In the genomic region with DNA sequence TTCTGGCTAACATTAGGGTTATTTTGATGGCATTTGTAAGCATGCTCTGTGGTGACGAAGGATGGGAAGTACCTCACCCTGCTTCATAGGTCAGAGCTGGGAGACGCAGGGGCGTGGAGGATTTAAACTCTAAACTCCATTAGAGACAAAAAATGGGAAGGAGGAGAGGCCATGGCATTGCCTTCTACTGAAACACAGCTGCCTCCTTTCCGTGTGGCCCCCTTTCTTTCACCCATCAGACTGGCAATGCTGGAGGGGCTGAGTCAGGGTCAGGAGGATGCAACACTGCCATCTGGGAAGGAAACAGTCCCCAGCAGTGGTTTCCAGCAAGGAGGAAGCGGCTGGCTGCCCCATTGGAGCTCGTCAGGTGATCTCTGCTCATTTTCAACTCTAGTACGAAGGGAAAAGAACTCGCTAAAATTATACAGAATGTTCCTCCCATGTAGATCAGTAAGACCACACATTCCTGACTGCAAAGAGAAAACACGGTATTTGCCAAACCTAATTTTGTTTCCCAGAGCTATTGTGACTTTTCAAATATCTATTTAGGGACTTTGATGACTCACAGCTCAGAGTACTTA, we compare ENCODE assay signal across 11 mouse cellular contexts. TPM values are rescaled to one million over a fixed set of nuclear protein-coding genes. Genes with fewer than 3 reads are reported as not detected.
DNase-seq lines count a peak whose midpoint lies in the region; ATAC-seq and TF ChIP-seq lines count a peak whose summit lies in the region.
"Had no signal": no experiment of that assay in that cellular context is flagged by ENCODE, and none has a peak within 500 bp of the region (broad histone marks: within the 10 kb centered on the region; RNA-seq: fewer than 3 reads in every experiment).

No protein-coding gene starts in this region.

- peak overlapping the region; percentile 45 for H3K27ac ChIP-seq in cortical plate, adult 2 months (ENCODE audit: insufficient read depth, low read length)
- no peak overlapping the region for H3K27ac ChIP-seq in lung, postnatal 0 days (ENCODE audit: low read length)

- peak; percentile 43 to 52 for DNase-seq in cerebellum, postnatal 25 days
- peak; percentile 73 for DNase-seq in layer of hippocampus, adult 9-11 months
- DNase-seq in layer of hippocampus, postnatal 36 days = no peak
- DNase-seq in adrenal gland, postnatal 4 days (ENCODE audit: low spot score in 2 of 2) = no peak
- DNase-seq in lung, postnatal 0 days (ENCODE audit: low spot score) = no peak
- DNase-seq: midbrain, embryonic 14.5 days had no signal

- peaks cover 15% of the 10 kb centered on the region for H3K4me1 ChIP-seq in cortical plate, adult 2 months (ENCODE audit: control insufficient read depth, insufficient read depth, low read length)
- peaks cover 4% of the 10 kb centered on the region; the same call in 1 of the 2 replicates for H3K4me1 ChIP-seq in lung, postnatal 0 days (ENCODE audit: insufficient read depth, low read depth, low read length)

- no peaks in the 10 kb centered on the region for H3K9me3 ChIP-seq in lung, postnatal 0 days (ENCODE audit: low read length)
- H3K9me3 ChIP-seq: liver, embryonic 12.5 days had no signal

- TF ChIP-seq CTCF in cortical plate, adult 2 months (IDR thresholded peaks at IDR 0.05; ENCODE audit: extremely low read depth, insufficient read depth, low read length) = no peak
- no peak for TF ChIP-seq CTCF in lung, postnatal 0 days (IDR thresholded peaks at IDR 0.05)

- H3K9ac ChIP-seq in lung, postnatal 0 days (replicated peaks; ENCODE audit: low read depth) = no peak overlapping the region
- H3K9ac ChIP-seq: liver, embryonic 12.5 days had no signal

- 73% methylated on average over 9 of the region's 9 CpGs for WGBS in lung, postnatal 0 days

- TF ChIP-seq EP300 in lung, postnatal 0 days (IDR thresholded peaks at IDR 0.05) = no peak

- ATAC-seq in cerebellum, adult (ENCODE audit: insufficient number of reproducible peaks, low FRiP score, low TSS enrichment) = no peak
- ATAC-seq in megakaryocyte, adult 5-6 weeks (ENCODE audit: poor library complexity, severe bottlenecking) = peak; percentile 30; the same call in 1 of the 2 replicates
- no peak; the same call in 1 of the 2 replicates for ATAC-seq in lung, postnatal 0 days
- ATAC-seq: forebrain, embryonic 16.5 days; liver, embryonic 12.5 days had no signal

- no peaks in the 10 kb centered on the region for H3K27me3 ChIP-seq in lung, postnatal 0 days (replicated peaks; ENCODE audit: insufficient read depth, low read length)

- no peaks in the 10 kb centered on the region for H3K36me3 ChIP-seq in lung, postnatal 0 days (ENCODE audit: insufficient read depth, low read length)
- H3K36me3 ChIP-seq: liver, embryonic 12.5 days had no signal

- no peak for TF ChIP-seq POLR2A in cortical plate, adult 2 months (IDR thresholded peaks at IDR 0.05; ENCODE audit: extremely low read depth, insufficient read depth, low read length)

- H3K4me2 ChIP-seq in lung, postnatal 0 days (replicated peaks; ENCODE audit: low read depth, low read length) = no peak overlapping the region
- H3K4me2 ChIP-seq: liver, embryonic 12.5 days had no signal

- no peak overlapping the region for H3K4me3 ChIP-seq in cortical plate, adult 2 months (ENCODE audit: insufficient read depth, low read length)
- H3K4me3 ChIP-seq in lung, postnatal 0 days (ENCODE audit: low read depth, low read length) = no peak overlapping the region
- H3K4me3 ChIP-seq: liver, embryonic 12.5 days had no signal

RNA-seq across cellular contexts. Expression of gene Plekho1, which starts 5.2 kb away (rescaled TPM):
- total RNA-seq in layer of hippocampus, postnatal 36 days (2021) = 10 to 100 TPM; 37.3 to 41.0 TPM
- 133 and 134 TPM in 2 replicates for polyA plus RNA-seq in cortical plate, adult 2 months (2012; rRNA removed)
- total RNA-seq in megakaryocyte, adult 5-6 weeks (2015) = 116 and 124 TPM in 2 replicates
- 104 and 119 TPM in 2 replicates for total RNA-seq in megakaryocyte, adult 5-6 weeks (2017)
- total RNA-seq in adrenal gland, postnatal 4 days (2021) = 10 to 100 TPM; 38.5 to 41.6 TPM
- polyA plus RNA-seq in lung, postnatal 0 days (2015; fragmentation: Nextera tagmentation; extraction: Ambion mirVana) = 53.5 and 55.4 TPM in 2 replicates

RNA-seq across cellular contexts. Expression of gene Vps45, which starts 57.3 kb away (rescaled TPM):
- 10 to 100 TPM; 40.8 to 46.3 TPM for total RNA-seq in layer of hippocampus, postnatal 36 days (2021)
- 29.9 and 32.1 TPM in 2 replicates for polyA plus RNA-seq in cortical plate, adult 2 months (2012; rRNA removed)
- 23.8 and 31.2 TPM in 2 replicates for total RNA-seq in megakaryocyte, adult 5-6 weeks (2015)
- 9.5 and 11.6 TPM in 2 replicates for total RNA-seq in megakaryocyte, adult 5-6 weeks (2017)
- total RNA-seq in adrenal gland, postnatal 4 days (2021) = 10 to 100 TPM; 32.9 to 39.4 TPM
- polyA plus RNA-seq in lung, postnatal 0 days (2015; fragmentation: Nextera tagmentation; extraction: Ambion mirVana) = 32.3 and 32.8 TPM in 2 replicates

Comparison
In these comparisons a context has a peak if more than half of its experiments do, and no peak if none do; other contexts are left out.
1. DNase-seq: peak in cerebellum, postnatal 25 days (2 of 2) and layer of hippocampus, adult 9-11 months (single experiment); none in layer of hippocampus, postnatal 36 days (0 of 2), adrenal gland, postnatal 4 days (0 of 2) and lung, postnatal 0 days (single experiment).